Mouse (Mus musculus): ENCODE data around the gene Sprr2f.

Gene Sprr2f

GRCm38 (mm10) chr3:92364887-92365286 is at the start of gene Sprr2f:
Gene Sprr2f, plus strand, starts transcription at chr3:92365187.
- no peak for DNase-seq (ENCODE audit: low read depth, low spot score)

DNA sequence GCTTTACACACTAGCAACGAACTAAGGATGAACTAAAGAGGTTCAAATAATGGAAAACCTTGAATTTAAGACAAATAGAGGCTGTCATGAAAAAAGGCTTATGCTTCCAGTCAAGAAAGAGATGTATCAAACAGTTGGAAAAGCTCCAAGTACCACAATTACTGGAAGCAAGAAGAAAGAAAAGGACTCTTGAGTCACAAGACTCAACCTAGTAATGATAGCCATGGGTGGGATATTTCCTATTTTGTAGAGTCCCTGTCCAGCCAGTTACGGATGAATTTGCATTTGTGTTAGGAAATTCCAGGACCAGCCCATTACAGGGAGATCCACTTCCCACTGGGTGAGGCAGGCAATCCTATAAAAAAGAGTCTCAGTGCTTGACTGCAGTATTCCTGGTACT is 48.7 kb upstream of the Sprr2f start, which contains the start of gene Sprr2b:
Gene Sprr2b (plus strand): TSS at position 301 of the 400 bp plus-strand sequence.
- no peak for DNase-seq (ENCODE audit: low read depth, low spot score)

DNA sequence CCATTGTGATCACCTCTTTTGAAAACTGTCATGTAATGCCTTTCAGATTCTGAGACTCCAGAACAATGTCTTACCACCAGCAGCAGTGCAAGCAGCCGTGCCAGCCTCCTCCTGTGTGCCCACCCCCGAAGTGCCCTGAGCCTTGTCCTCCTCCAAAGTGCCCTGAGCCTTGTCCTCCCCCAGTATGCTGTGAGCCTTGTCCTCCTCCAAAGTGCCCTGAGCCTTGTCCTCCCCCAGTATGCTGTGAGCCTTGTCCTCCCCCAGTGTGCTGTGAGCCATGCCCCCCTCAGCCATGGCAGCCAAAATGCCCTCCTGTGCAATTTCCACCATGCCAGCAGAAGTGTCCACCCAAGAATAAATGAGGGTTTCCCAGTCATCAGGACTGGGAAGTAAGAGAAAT is 47.6 kb upstream of the Sprr2f start:
- no peak for DNase-seq (ENCODE audit: low read depth, low spot score)

GRCm38 (mm10) chr3:92336278-92336677 is 28.7 kb upstream of the Sprr2f start:
- DNase-seq (ENCODE audit: low read depth, low spot score), result no peak

- no peak for DNase-seq (ENCODE audit: low read depth, low spot score)
Observed at GRCm38 (mm10) chr3:92338840-92339239, 26.1 kb upstream of the Sprr2f start, which contains the start of gene Sprr2d. Gene Sprr2d, plus strand, starts transcription at chr3:92339140.

DNA sequence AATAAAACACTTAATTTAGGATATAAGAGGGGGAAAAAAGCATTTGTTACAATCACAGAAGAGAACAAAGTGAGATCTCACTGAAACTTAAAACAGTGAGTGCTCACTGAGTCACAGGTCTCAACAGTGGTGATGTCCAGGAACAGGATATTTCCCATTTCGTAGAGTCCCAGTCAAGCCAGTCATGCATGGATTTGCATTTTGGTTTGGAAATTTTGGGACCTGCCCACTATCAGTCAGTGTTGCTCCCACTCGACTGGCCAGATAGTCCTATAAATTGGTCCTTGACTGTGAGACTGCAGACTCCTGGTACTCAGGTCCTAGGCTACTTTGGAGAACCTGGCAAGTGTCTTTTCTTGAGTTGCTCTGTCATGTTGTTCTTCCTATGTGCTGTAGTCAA is 13.1 kb upstream of the Sprr2f start, which contains the start of gene Sprr2e:
Gene Sprr2e (plus strand): TSS at position 301 of the 400 bp plus-strand sequence.
- DNase-seq (ENCODE audit: low read depth, low spot score), result no peak

- no peak for DNase-seq (ENCODE audit: low read depth, low spot score)
Observed at GRCm38 (mm10) chr3:92361619-92362018, 3.4 kb upstream of the Sprr2f start.

DNA sequence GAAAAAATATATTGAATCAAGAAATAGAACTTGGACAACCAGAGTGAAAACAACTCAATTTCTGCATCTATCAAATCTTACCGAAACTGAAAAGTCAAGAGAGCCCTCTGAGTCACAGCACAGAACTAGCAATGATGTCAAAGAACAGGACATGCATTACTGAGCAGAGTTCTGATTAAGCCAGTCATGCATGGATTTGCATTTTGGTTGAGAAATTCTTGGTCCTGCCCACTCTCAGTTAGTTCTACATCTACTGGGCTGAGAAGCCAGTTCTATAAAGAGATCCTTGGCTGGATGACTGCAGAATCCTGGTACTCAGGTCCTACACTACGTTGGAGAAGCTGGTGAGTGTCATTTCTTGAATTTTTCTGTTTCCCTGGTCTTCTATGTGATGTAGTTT is 8.6 kb downstream of the Sprr2f start:
- DNase-seq (ENCODE audit: low read depth, low spot score), result no peak

GRCm38 (mm10) chr3:92385385-92385784 is 20.4 kb downstream of the Sprr2f start, which contains the start of gene Sprr2h:
Gene Sprr2h, plus strand, starts transcription at chr3:92385685.
- no peak for DNase-seq (ENCODE audit: low read depth, low spot score)

DNA sequence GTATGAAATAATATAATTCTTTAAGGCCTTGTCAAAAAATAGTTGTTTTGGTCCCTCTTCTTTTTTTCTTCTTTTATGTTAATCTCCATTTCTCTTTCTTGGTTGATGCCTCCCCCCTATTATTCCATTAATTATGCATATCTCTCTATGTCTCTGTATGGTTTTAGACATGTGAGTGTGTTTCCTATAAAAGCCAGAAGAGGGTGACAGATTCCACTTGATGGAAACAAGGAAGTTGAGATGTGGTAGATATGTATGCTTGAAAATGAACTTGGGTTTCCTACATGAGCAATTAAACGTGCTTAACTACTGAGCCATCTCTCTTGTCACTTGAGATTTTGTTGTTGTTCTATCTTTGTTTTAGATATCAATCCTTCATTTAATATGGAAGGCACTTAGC is 29.3 kb downstream of the Sprr2f start:
- DNase-seq (ENCODE audit: low read depth, low spot score), result no peak

- no peak for DNase-seq (ENCODE audit: low read depth, low spot score)
Observed at GRCm38 (mm10) chr3:92407691-92408090, 42.7 kb downstream of the Sprr2f start, which contains the start of gene Sprr2i. Gene Sprr2i, plus strand, starts transcription at chr3:92407991.
